Mouse (Mus musculus) left cerebral cortex, adult 8-10 months (tissue): ENCODE data around the gene Fam198a. TPM values are rescaled to one million over a fixed set of nuclear protein-coding genes. Genes with fewer than 3 reads are reported as not detected.

Experiments used
- DNase-seq, 2 experiments: peaks; one replicate each; pipeline ENCODE4 v3.0.0; 2022; ENCODE audit warnings: low spot score in 2 of 2
- total RNA-seq, 4 experiments: library from RNA; stranded (reverse); gene quantifications; 2 replicates each; pipeline ENCODE4 v1.2.4; 2022

Gene Fam198a
- total RNA-seq, 4 experiments from 2014 or later, result 5.1 to 6.9 (median 6.5) TPM

GRCm38 (mm10) chr9:121981466-121982105 is 30.8 kb downstream of the Fam198a start:
- no peak for DNase-seq

DNA sequence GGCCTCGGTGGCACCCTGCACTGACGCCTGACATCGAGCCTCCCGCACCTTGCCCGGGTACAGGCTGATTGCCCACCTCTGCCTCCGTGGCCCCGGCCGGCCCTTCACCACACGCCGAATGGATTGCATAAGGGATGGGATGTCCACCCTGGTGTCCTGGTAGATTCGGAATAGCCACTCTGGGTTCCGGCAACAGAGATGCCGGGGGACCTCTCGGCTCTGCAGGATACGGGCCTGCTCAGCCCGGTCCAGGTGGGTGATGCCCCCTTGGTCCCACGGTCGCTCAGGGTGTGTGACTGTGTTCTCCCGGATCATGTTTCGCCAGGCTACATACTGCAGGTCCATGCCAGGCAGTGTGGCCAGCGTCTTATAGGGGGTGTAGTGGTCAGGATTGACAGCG is 31.4 kb downstream of the Fam198a start:
- DNase-seq, result no peak

DNA sequence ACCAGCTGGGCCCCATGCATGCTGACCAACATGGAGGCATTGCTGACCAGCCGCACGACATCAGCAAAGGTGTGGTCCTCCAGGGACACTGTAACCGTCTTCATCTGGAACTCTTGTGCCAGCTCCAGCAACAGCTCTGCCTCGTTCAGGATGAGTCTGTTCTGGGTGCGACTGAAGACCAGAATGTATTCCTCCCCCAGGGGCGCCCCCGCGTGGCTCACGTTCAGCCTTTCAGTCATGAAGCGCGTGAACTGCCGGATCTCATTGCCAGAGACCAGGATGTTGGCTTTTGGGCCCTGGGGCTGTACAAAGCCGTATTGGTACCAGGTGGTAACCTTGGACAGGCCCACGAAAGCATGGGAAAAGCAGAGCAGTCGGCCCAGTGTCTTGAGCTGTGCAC is 31.9 kb downstream of the Fam198a start:
- no peak for DNase-seq

DNA sequence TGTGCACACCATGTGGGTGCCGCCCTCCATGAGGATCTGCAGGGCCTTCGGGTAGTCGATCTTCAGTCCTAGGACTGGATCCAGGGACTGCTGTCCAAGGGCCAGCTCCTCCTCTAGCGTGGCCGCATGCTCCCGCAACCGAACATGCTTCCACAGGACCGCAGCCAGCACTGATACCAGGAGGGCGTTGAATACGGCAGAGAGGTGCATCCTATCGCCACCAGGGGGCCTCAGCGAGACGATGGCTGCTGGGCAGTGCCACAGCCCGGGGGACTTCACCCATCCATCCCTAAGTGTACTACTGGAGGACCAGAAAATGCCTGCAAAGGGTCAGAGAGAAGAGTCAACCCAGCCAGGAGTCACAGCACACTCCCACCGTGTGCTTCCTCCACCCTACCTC is 32.7 kb downstream of the Fam198a start:
- peak; percentile 67 to 69 for DNase-seq

DNA sequence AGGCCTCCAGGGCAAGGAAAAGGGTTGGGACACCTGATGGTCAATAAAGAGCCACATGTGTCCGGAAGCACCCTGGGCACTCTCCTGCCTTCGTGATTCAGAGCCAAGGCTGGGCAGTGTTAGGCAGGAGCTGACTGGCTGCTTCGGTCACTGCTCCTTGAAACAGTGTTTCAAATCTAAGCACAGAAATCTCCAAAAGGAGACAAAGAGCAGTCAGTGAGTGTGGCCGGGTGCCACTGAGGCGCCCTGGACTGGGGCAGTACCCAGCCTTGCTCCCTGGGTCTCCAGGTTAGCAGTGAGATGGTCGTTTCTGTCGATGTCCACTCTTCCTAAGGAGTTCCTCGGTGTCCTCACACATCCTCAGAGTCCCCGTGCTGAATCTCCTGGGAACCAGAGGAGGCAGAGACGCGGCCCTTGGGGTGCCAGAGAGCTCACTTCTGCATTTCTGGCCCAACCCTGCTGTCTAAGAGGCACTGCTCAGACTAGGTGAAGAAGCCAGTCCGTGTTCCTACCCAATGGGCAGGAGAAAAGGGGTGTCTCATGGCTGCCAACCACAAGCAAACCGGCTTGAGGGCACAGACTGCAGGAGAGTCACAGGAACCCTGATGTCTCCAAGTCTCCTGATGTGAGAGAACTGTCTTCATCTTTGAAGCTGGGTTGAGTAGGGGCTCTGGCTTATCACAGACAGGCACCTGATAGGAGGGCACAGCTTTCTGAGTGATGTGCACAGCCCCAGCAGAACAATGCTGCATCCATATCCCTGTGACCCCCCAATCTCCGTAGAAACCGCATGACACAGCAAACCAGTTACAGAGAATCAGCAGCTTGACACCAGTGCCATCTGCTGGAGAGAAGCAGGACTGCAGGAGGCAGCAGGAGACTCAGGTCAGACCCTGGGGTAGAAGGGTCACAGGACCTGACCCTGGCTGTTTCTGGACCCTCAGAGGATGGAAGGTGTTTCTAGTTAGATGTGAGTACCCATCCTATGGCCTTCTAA is 34.0 kb downstream of the Fam198a start:
- peak; percentile 51 to 76 for DNase-seq

- no peak for DNase-seq
Measured at GRCm38 (mm10) chr9:121988910-121989309, 38.1 kb downstream of the Fam198a start.

- DNase-seq, result no peak
Measured at GRCm38 (mm10) chr9:121989536-121989935, 38.7 kb downstream of the Fam198a start.

- DNase-seq, result no peak
Measured at GRCm38 (mm10) chr9:121991041-121991440, 40.3 kb downstream of the Fam198a start.

DNA sequence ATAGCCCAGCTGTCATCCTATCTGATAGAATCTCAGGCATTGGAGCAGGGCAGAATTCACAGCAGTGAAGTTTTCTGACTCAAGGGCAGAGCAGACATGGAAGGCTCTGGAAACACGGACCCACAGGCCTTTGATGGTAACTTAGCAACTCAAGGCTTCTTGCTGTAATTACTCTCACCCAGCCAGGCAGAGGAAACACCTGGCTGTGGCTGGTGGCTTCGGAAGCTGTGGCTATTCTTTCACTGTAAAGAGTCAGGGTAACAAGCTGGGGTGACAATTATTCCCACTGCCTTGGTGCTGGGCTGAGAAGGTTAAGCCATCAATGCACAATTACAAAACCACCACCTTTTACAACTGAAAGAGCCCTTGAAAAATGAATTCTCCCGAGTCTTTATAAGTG is 42.3 kb downstream of the Fam198a start:
- DNase-seq, result no peak

DNA sequence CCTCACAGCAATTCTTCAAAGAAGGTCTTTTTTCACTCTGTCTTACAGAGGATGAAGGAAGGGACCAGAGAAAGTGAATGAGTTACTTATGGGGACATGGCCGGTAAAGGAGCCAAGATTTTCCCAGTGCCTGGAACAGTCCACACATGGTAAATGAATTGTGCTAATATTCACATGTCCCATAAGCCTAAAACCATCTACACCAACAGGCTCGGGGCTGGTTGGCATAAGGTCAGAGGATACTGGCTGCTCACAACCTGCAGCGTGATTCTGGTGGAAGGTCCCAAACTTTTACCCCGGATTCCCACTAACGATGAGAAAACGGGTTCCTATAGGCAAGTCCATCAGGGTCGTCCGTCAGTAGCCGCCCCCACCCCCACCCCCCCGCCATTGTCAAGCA is 44.3 kb downstream of the Fam198a start:
- no peak for DNase-seq

DNA sequence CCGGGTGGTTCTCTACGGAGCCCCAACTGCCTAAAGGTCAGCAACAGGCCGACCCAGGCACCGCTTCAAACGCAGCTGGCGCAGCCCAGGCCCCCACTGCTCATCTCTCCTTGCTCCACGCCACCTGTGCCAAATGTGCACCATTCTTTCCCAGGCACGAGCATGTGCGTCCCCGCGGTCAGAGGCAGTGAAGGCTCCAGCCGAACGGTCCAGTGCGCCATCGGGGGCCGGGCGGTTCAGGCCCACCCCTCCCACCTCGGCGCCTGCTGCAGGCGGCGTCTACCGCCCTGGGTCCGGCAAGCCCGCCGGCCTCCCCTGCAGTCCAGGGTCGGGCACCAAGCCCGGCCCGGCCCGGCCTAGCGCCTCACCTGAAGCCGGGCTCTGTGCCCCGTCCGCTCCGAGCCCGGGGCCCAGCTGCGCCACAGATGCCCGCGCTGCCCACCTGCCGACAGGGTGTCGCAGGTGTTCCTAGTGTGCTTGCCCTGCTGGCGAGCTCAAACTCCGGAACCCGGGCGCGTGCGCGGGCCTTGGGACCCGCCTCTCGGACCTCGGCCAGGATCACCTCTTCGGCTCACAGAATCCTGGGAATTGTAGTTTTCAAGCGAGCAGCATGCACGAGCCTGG is 44.8 kb downstream of the Fam198a start:
- peak; percentile 80 to 85 for DNase-seq

GRCm38 (mm10) chr9:121997010-121997409 is 46.2 kb downstream of the Fam198a start, which contains the start of gene Pomgnt2:
Gene Pomgnt2, minus strand, starts transcription at chr9:121997110.
- no peak for DNase-seq

DNA sequence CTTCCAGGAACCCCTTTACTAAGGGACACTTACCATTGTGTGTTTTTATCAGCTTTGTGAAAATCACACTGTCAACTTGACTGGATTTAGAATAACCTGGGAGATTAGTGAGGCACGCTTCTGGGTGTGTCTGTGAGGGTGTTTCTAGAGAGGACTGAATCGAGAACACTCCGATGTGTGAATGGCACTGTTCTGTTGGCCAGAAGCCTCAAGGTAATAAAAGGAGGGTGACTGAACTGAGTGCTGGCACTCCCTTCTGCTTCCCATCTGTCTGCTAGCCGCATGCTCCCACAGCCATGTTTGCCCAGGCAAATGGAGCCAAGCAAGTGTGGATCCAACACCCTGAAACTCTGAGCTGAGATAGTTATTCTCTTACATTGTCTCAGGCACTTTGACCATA is 47.2 kb downstream of the Fam198a start:
- no peak for DNase-seq

DNA sequence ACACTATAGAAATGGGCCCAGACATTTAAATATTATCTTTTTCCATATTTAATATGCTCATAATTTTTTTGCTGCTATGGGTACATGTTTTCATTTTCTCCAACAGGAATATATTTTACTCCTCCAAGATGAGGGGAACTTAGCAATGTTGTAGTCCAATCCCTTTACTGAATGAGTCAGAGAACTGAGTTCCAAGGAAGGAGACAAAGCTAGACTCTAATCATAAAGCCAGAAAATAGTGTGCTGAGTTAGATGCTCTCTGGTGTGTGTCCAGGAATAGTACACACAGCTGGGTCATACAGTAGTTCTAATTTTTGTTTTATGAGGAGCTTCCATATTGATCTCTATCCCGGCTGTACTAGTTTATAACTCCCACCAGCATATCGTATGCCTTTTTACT is 55.4 kb downstream of the Fam198a start:
- no peak for DNase-seq

GRCm38 (mm10) chr9:122006609-122007008 is 55.8 kb downstream of the Fam198a start:
- DNase-seq, result no peak

DNA sequence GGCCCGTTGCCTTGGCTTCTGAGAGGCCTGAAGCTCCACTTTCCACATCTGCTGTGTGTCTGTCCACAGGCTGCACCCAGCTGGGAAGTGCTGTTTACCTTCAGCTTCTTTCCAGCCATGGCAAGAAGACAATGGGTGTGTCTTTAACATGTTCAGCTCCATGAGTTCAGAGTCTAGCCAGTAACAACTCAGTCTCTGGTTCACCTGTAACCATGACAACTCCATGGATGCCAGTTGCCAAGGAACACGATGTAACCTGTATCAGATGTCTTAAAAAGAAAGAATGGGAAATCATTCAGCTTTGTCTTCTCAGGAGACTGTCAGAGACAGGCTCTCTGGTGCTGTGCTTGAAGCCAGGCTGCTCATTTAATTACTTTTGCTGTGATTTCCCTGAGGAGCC is 58.1 kb downstream of the Fam198a start:
- DNase-seq, result no peak

DNA sequence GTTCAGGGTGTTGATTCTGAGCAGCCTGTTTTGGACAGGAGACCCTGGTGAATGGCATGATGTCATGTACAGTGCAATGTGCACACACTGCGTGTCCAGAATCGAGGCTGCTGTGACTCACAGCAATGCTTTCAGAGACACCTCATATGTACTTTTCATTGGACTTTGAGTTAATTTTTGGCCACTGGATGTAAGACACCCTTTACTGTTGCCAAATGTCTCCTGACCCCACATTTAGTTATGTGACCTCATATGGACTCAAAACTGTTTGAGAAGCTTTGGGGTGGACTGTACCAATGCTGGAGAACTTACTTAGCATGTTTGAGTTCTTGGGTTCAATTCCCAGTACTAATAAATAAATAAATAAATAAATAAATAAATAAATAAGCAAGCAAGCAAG is 60.0 kb downstream of the Fam198a start:
- no peak for DNase-seq

DNA sequence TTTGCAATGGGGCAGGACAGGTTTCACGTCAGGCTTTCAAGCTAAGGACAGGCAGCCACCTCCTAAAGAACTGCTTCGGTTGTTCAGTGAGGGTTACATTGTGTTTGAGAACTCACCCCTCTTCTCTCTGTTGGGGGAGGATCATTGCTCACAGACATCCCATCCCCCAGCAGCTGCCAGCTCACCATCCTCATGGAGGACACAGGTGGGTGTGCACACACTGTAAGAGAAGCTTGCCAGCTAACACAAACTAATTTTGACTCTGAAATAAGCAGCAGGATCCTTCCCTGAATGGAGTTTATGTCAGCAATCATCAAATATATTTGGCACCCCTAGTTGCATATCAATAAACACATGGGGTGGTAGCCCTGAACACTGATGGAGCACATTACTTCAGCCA is 62.0 kb downstream of the Fam198a start:
- DNase-seq, result no peak

DNA sequence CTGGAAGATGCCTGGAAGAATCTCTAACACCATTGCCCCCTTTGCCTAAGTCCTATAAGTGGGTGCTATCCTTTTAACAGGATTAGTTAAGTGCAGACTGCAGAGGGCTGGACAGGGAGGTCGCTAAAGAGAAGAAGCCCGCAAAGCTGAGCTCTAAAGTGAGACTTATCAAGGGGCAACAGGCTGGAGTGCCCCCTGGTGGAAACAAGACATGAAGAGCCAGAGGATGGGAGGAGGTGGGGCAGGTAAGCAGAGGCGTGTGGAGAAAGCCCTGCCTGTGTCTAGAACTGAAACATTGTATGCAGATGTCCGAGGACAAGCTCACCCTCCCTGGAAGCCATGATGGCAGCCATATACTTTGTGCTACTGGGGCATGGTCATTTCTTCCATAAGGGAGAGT is 62.8 kb downstream of the Fam198a start:
- no peak for DNase-seq

GRCm38 (mm10) chr9:122014241-122014667 is 63.5 kb downstream of the Fam198a start:
- peak; percentile 44 to 76 for DNase-seq

GRCm38 (mm10) chr9:122018079-122018478 is 67.3 kb downstream of the Fam198a start:
- no peak for DNase-seq

GRCm38 (mm10) chr9:122018782-122019395 is 68.1 kb downstream of the Fam198a start:
- DNase-seq, result no peak
